In genomic region chr2:122312722-122313417, GRCm38 (mm10) we compare ENCODE assay signal across 9 mouse cellular contexts. TPM values are rescaled to one million over a fixed set of nuclear protein-coding genes. Genes with fewer than 3 reads are reported as not detected.
DNase-seq lines count a peak whose midpoint lies in the region; ATAC-seq lines count a peak whose summit lies in the region.
"Had no signal": no experiment of that assay in that cellular context is flagged by ENCODE, and none has a peak within 500 bp of the region (broad histone marks: within the 10 kb centered on the region; RNA-seq: fewer than 3 reads in every experiment).

No protein-coding gene starts in this region.

- peak; percentile 21 for DNase-seq in right cerebral cortex, adult 18-20 months
- no peak for DNase-seq in right cerebral cortex, postnatal 25 days
- DNase-seq in cerebellum, postnatal 14 days = peak; percentile 88 to 95
- peak; percentile 33 to 35 for DNase-seq in frontal cortex, postnatal 25 days (ENCODE audit: low spot score in 2 of 2)
- DNase-seq in liver = peak; percentile 74

- no peak overlapping the region for H3K9ac ChIP-seq in hindbrain, embryonic 16.5 days (ENCODE audit: low read depth, low read length)
- no peak overlapping the region for H3K9ac ChIP-seq in midbrain, embryonic 16.5 days (ENCODE audit: low read depth, low read length)
- H3K9ac ChIP-seq in stomach, embryonic 15.5 days = no peak overlapping the region

- no peak overlapping the region for H3K27ac ChIP-seq in hindbrain, embryonic 16.5 days (ENCODE audit: low read depth, low read length)
- H3K27ac ChIP-seq in midbrain, embryonic 16.5 days (ENCODE audit: low read length) = no peak overlapping the region
- H3K27ac ChIP-seq in stomach, embryonic 15.5 days = no peak overlapping the region

- no peaks in the 10 kb centered on the region for H3K9me3 ChIP-seq in hindbrain, embryonic 16.5 days (ENCODE audit: control insufficient read depth, low read length)
- no peaks in the 10 kb centered on the region for H3K9me3 ChIP-seq in midbrain, embryonic 16.5 days (replicated peaks; ENCODE audit: control insufficient read depth, low read length, poor library complexity, severe bottlenecking)
- H3K9me3 ChIP-seq in stomach, embryonic 15.5 days = no peaks in the 10 kb centered on the region

- peak overlapping the region; percentile 48 for H3K4me2 ChIP-seq in hindbrain, embryonic 16.5 days (ENCODE audit: low read length)
- peak overlapping the region; percentile 34 for H3K4me2 ChIP-seq in midbrain, embryonic 16.5 days (ENCODE audit: low read length)
- H3K4me2 ChIP-seq in stomach, embryonic 15.5 days = peak overlapping the region; percentile 54

- 4% methylated on average over 27 of the region's 27 CpGs for WGBS in hindbrain, embryonic 16.5 days
- 5% methylated on average over 27 of the region's 27 CpGs for WGBS in midbrain, embryonic 16.5 days
- WGBS in stomach, embryonic 15.5 days = 4% methylated on average over 27 of the region's 27 CpGs

- no peaks in the 10 kb centered on the region for H3K36me3 ChIP-seq in hindbrain, embryonic 16.5 days (ENCODE audit: control insufficient read depth, insufficient read depth, low read length)
- H3K36me3 ChIP-seq in midbrain, embryonic 16.5 days (ENCODE audit: control insufficient read depth, insufficient read depth, low read length) = no peaks in the 10 kb centered on the region
- no peaks in the 10 kb centered on the region for H3K36me3 ChIP-seq in stomach, embryonic 15.5 days

- peaks cover 8% of the 10 kb centered on the region for H3K27me3 ChIP-seq in hindbrain, embryonic 16.5 days (replicated peaks; ENCODE audit: control insufficient read depth, insufficient read depth, low read length)
- H3K27me3 ChIP-seq in midbrain, embryonic 16.5 days (ENCODE audit: control insufficient read depth, insufficient read depth, low read depth, low read length) = peaks cover 11% of the 10 kb centered on the region
- H3K27me3 ChIP-seq in stomach, embryonic 15.5 days (replicated peaks) = peaks cover 48% of the 10 kb centered on the region

- H3K4me1 ChIP-seq in hindbrain, embryonic 16.5 days (ENCODE audit: control insufficient read depth, insufficient read depth, low read depth, low read length) = peaks cover 3% of the 10 kb centered on the region
- H3K4me1 ChIP-seq in midbrain, embryonic 16.5 days (ENCODE audit: control insufficient read depth, insufficient read depth, low read length) = 0 out of 2 replicates have a peak, but pooled peaks cover 2% of the 10 kb centered on the region
- H3K4me1 ChIP-seq in stomach, embryonic 15.5 days = peaks cover 13% of the 10 kb centered on the region

- H3K4me3 ChIP-seq in hindbrain, embryonic 16.5 days (ENCODE audit: low read length) = peak overlapping the region; percentile 19
- H3K4me3 ChIP-seq in midbrain, embryonic 16.5 days (ENCODE audit: low read depth, low read length) = peak overlapping the region; percentile 18
- peak overlapping the region; percentile 35 for H3K4me3 ChIP-seq in stomach, embryonic 15.5 days (replicated peaks)
- H3K4me3 ChIP-seq: erythroblast, embryonic 14.5 days had no signal

- peak; percentile 40 for ATAC-seq in hindbrain, embryonic 16.5 days
- peak; percentile 50; the same call in 1 of the 2 replicates for ATAC-seq in midbrain, embryonic 16.5 days
- ATAC-seq in stomach, embryonic 15.5 days (ENCODE audit: insufficient read depth, low FRiP score, low read depth) = no peak; the same call in 1 of the 2 replicates

RNA-seq across cellular contexts. Expression of gene Duoxa1, which starts 0.7 kb away (rescaled TPM):
- polyA plus RNA-seq in hindbrain, embryonic 16.5 days (2015; fragmentation: Nextera tagmentation; extraction: Ambion mirVana) = 0.26 and 0.27 TPM in 2 replicates
- polyA plus RNA-seq in midbrain, embryonic 16.5 days (2015; fragmentation: Nextera tagmentation; extraction: Ambion mirVana) = 0.17 and 0.26 TPM in 2 replicates
- polyA plus RNA-seq in stomach, embryonic 15.5 days (2015; fragmentation: Nextera tagmentation; extraction: Ambion mirVana) = 3.1 and 6.1 TPM in 2 replicates
- polyA plus RNA-seq: erythroblast, embryonic 14.5 days had no signal

RNA-seq across cellular contexts. Expression of gene Duox1, which starts 2.6 kb away (rescaled TPM):
- 0.09 and 0.15 TPM in 2 replicates for polyA plus RNA-seq in hindbrain, embryonic 16.5 days (2015; fragmentation: Nextera tagmentation; extraction: Ambion mirVana)
- polyA plus RNA-seq in midbrain, embryonic 16.5 days (2015; fragmentation: Nextera tagmentation; extraction: Ambion mirVana) = 0.07 and 0.11 TPM in 2 replicates
- polyA plus RNA-seq in stomach, embryonic 15.5 days (2015; fragmentation: Nextera tagmentation; extraction: Ambion mirVana) = 1.0 and 2.0 TPM in 2 replicates
- polyA plus RNA-seq: erythroblast, embryonic 14.5 days had no signal

RNA-seq across cellular contexts. Expression of gene Duoxa2, which starts 14.2 kb away (rescaled TPM):
- polyA plus RNA-seq in hindbrain, embryonic 16.5 days (2015; fragmentation: Nextera tagmentation; extraction: Ambion mirVana) = 0.19 and 0.36 TPM in 2 replicates
- 0.19 and 0.26 TPM in 2 replicates for polyA plus RNA-seq in midbrain, embryonic 16.5 days (2015; fragmentation: Nextera tagmentation; extraction: Ambion mirVana)
- polyA plus RNA-seq in stomach, embryonic 15.5 days (2015; fragmentation: Nextera tagmentation; extraction: Ambion mirVana) = 0.59 and 0.87 TPM in 2 replicates
- polyA plus RNA-seq: erythroblast, embryonic 14.5 days had no signal

RNA-seq across cellular contexts. Expression of gene Duox2, which starts 14.6 kb away (rescaled TPM):
- polyA plus RNA-seq in hindbrain, embryonic 16.5 days (2015; fragmentation: Nextera tagmentation; extraction: Ambion mirVana) = 0.03 TPM in 1 of 2 replicates, not detected in the other
- 0.03 TPM in 1 of 2 replicates, not detected in the other for polyA plus RNA-seq in midbrain, embryonic 16.5 days (2015; fragmentation: Nextera tagmentation; extraction: Ambion mirVana)
- polyA plus RNA-seq in stomach, embryonic 15.5 days (2015; fragmentation: Nextera tagmentation; extraction: Ambion mirVana) = 0.15 and 0.35 TPM in 2 replicates
- polyA plus RNA-seq: erythroblast, embryonic 14.5 days had no signal

RNA-seq across cellular contexts. Expression of gene Shf, which starts 56.1 kb away (rescaled TPM):
- 11.7 and 11.8 TPM in 2 replicates for polyA plus RNA-seq in hindbrain, embryonic 16.5 days (2015; fragmentation: Nextera tagmentation; extraction: Ambion mirVana)
- 8.9 and 9.5 TPM in 2 replicates for polyA plus RNA-seq in midbrain, embryonic 16.5 days (2015; fragmentation: Nextera tagmentation; extraction: Ambion mirVana)
- 2.3 and 2.6 TPM in 2 replicates for polyA plus RNA-seq in stomach, embryonic 15.5 days (2015; fragmentation: Nextera tagmentation; extraction: Ambion mirVana)
